In the genomic region with DNA sequence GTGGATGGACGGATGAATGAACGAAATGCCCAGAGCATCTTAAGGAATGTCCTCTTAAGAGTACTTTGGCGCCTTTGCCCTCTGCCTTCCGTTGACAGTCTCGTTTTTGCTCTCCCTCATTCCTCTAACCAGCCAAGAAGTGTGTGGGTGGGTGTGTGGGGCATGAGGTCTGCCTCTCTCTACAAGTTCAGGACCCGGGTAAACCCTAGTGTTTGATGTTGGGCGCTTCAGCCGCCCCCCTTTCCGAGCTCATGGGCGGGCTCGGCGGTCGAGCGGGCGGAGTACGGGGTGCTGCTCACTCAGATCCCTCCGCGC, we compare ENCODE assay signal across 8 mouse cellular contexts. TPM values are rescaled to one million over a fixed set of nuclear protein-coding genes. Genes with fewer than 3 reads are reported as not detected.
DNase-seq lines count a peak whose midpoint lies in the region; ATAC-seq and TF ChIP-seq lines count a peak whose summit lies in the region.

No protein-coding gene starts in this region.

- no peak for DNase-seq in layer of hippocampus, adult 2 months (ENCODE audit: low spot score in 2 of 2)
- DNase-seq in layer of hippocampus, postnatal 14 days (ENCODE audit: low spot score in 2 of 2) = no peak
- DNase-seq in adrenal gland, postnatal 4 days (ENCODE audit: low spot score in 2 of 2) = no peak
- DNase-seq in thymus, postnatal 36 days = no peak
- DNase-seq in retina, postnatal 1 day = no peak

- H3K27me3 ChIP-seq in embryonic facial prominence, embryonic 12.5 days = no peaks in the 10 kb centered on the region
- H3K27me3 ChIP-seq in intestine, embryonic 15.5 days (replicated peaks) = no peaks in the 10 kb centered on the region

- 0% methylated on average over 18 of the region's 18 CpGs for WGBS in embryonic facial prominence, embryonic 12.5 days
- WGBS in intestine, embryonic 15.5 days = under 1% methylated on average over 18 of the region's 18 CpGs

- no peak for TF ChIP-seq CTCF in layer of hippocampus, adult 2 months (conservative IDR thresholded peaks at IDR 0.05)

- H3K27ac ChIP-seq in layer of hippocampus, adult 2 months = peak overlapping the region; percentile 54
- peak overlapping the region; percentile 94; the same call in 1 of the 2 replicates for H3K27ac ChIP-seq in embryonic facial prominence, embryonic 12.5 days
- H3K27ac ChIP-seq in intestine, embryonic 15.5 days = no peak overlapping the region

- no peak; the same call in 1 of the 2 replicates for ATAC-seq in embryonic facial prominence, embryonic 12.5 days (ENCODE audit: insufficient number of reproducible peaks, insufficient read depth, low FRiP score, low TSS enrichment)
- ATAC-seq in intestine, embryonic 15.5 days = no peak
- ATAC-seq in monocyte, adult 5-6 weeks (replicated peaks; ENCODE audit: insufficient number of reproducible peaks, low FRiP score, low TSS enrichment, poor library complexity, severe bottlenecking) = peak; percentile 87

- peak overlapping the region; percentile 89 for H3K9ac ChIP-seq in embryonic facial prominence, embryonic 12.5 days
- H3K9ac ChIP-seq in intestine, embryonic 15.5 days = peak overlapping the region; percentile 53

- no peaks in the 10 kb centered on the region for H3K9me3 ChIP-seq in embryonic facial prominence, embryonic 12.5 days
- no peaks in the 10 kb centered on the region for H3K9me3 ChIP-seq in intestine, embryonic 15.5 days

- H3K4me1 ChIP-seq in embryonic facial prominence, embryonic 12.5 days = peaks cover 33% of the 10 kb centered on the region
- peaks cover 20% of the 10 kb centered on the region for H3K4me1 ChIP-seq in intestine, embryonic 15.5 days (replicated peaks)

- no peaks in the 10 kb centered on the region for H3K36me3 ChIP-seq in embryonic facial prominence, embryonic 12.5 days
- no peaks in the 10 kb centered on the region for H3K36me3 ChIP-seq in intestine, embryonic 15.5 days

- peak overlapping the region; percentile 81 for H3K4me3 ChIP-seq in layer of hippocampus, adult 2 months
- H3K4me3 ChIP-seq in embryonic facial prominence, embryonic 12.5 days = peak overlapping the region; percentile 89
- peak overlapping the region; percentile 94 for H3K4me3 ChIP-seq in intestine, embryonic 15.5 days (replicated peaks)

- peak overlapping the region; percentile 58 for H3K4me2 ChIP-seq in embryonic facial prominence, embryonic 12.5 days (replicated peaks)
- peak overlapping the region; percentile 82 for H3K4me2 ChIP-seq in intestine, embryonic 15.5 days (replicated peaks)

RNA-seq across cellular contexts. Expression of a gene that starts 0.3 kb away (rescaled TPM):
- 10 to 100 TPM; 22.2 to 25.5 TPM for total RNA-seq in layer of hippocampus, adult 2 months (2021)
- total RNA-seq in layer of hippocampus, postnatal 14 days (2021) = 10 to 100 TPM; 27.4 to 31.3 TPM
- polyA plus RNA-seq in embryonic facial prominence, embryonic 12.5 days (2016; fragmentation: Nextera tagmentation; extraction: Ambion mirVana) = 38.8 and 42.1 TPM in 2 replicates
- 15.8 and 17.9 TPM in 2 replicates for polyA plus RNA-seq in intestine, embryonic 15.5 days (2015; fragmentation: Nextera tagmentation; extraction: Ambion mirVana)
- 127 to 158 TPM (median 135 TPM) in 3 replicates for total RNA-seq in monocyte, adult 5-6 weeks (2017)
- 10 to 100 TPM; 73.9 to 80.1 TPM for total RNA-seq in adrenal gland, postnatal 4 days (2021)
